Mouse (Mus musculus) bone marrow, adult 2 months (tissue): Measurements from ENCODE around the gene Hyal5.

Source experiments
- CTCF ChIP-seq: fragments of 200-500 bp; IDR thresholded peaks from 2 replicates; pipeline ENCODE4 v1.5.1; 2011; ENCODE audit warnings: low read length, control low read depth; ENCODE audit not compliant: control insufficient read depth, insufficient read depth
- POLR2A ChIP-seq: fragments of 200-500 bp; IDR thresholded peaks from 2 replicates; pipeline ENCODE4 v1.6.1; 2011; ENCODE audit warnings: low read depth, mild to moderate bottlenecking, control low read depth, low read length, borderline replicate concordance; ENCODE audit not compliant: control insufficient read depth

DNA sequence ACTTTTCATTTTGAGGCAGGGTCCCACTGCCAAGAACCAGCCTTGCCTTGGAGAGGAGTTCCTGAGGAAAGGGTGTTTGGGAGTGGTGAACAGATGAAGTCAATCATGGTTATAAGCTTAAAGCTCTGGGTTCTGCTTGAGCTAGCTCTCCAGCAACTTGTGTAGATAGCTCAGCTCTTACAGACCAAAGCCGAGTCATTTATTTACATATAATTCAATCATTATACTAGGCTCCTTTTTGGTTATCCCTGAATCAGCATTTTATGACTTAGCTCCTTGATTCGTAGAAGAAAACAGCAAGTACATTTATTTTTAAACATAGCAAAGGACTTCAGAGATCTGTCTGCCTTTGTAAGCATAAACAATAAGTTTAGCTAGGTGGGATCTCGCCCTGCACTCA is 47.3 kb downstream of the Hyal5 start:
- TF ChIP-seq CTCF: no peak
- no peak for TF ChIP-seq POLR2A
